Mouse (Mus musculus) frontal cortex, postnatal 10 days (tissue): ENCODE measurements at regions not wholly inside any gene's neighbourhood (a gene's known extent, or its start where the extent isn't known, plus 50 kb on each side); places are given as distances from the start of the nearest gene placed in this dataset.

ENCODE experiments used
- DNase-seq, 2 experiments: peaks; one replicate each; pipeline ENCODE4 v3.0.0; 2022; ENCODE audit warnings: low spot score in 2 of 2, mixed read lengths in 1 of 2

GRCm38 (mm10) chrX:11776236-11776899, 383.8 kb downstream of the Bcor start:
- no peak for DNase-seq

DNA sequence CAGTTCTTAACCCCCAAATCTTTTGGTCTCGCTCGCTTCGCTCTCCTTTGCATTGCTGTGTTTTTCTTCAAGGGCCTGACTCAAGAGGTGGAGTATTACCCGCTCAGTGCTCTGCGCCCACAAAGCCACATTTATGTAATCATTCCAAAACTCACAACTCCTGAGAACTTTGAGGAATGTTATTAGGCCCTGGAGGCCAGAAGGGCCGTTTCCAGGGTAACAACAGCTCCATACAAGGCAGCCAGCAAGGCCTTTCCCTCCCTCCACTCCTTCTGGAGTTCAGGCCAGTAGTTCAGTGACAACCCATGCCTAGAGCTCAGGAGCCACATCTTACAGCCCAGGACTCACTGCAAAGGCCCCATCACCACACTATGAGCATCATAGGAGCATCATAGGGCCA, 365.1 kb downstream of the Bcor start:
- no peak for DNase-seq

GRCm38 (mm10) chrX:11797870-11798269, 362.3 kb downstream of the Bcor start:
- DNase-seq: no peak

DNA sequence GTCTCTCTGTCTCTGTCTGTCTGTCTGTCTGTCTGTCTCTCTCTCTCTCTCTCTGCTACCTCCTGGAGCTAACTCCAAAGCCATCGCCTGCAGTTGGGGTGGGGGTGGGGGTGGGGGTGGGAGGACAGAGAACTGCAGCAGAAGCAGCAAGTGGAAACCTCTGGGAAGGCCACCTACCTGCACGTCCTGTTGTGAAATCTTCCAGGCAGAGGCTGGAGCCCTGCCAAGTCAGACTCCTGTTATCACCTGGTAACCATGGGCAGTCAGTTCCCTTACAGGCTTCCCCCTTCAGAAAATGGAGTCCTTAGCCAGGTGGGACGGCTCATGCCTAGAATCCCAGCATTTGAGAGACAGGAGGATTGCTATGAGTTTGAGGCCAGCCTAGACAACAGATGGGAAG, 361.8 kb downstream of the Bcor start:
- DNase-seq: no peak

- peak in 1 of 2 experiments; percentile 46 for DNase-seq
Measured at GRCm38 (mm10) chrX:11800400-11800941, 359.7 kb downstream of the Bcor start.

DNA sequence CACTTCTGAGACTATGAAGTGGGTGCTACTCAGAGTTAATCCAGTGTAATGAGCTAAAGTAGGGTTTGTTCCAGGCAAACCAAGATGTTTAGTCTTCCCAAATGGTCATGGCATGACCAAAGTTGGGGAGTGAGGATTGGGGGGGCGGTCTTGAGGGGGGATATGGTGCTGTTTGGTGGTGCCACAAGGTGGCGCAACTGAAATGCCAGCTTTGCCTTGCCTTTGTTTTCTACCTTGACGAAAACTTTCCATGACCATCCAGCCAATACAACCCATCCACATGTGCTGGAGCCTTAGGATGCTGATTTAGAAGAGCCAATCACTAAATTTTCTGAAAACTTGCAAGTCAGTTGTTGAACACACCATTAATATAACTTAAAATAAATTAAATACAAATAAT, 358.9 kb downstream of the Bcor start:
- DNase-seq: no peak

DNA sequence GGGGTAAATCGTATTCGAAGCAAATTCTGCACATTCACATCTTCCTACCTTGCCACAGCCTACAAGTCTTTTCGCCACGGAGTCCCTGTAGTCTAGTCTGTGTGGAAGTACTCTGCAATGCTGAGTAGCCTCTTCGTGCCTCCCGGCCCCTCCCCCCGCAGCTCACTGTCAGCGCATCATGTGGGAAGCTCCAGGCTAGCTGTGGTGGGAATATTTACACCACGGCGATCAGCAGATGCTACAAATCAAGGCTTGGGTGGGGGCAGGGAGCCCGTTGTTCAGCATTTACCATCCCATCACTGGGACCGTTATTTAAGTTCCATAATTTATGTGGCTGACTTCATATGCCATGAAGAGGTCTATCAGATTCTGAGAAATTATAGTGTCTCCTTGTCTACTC, 358.5 kb downstream of the Bcor start:
- no peak for DNase-seq

- no peak for DNase-seq
Measured at GRCm38 (mm10) chrX:11802074-11802899, 357.9 kb downstream of the Bcor start.

DNA sequence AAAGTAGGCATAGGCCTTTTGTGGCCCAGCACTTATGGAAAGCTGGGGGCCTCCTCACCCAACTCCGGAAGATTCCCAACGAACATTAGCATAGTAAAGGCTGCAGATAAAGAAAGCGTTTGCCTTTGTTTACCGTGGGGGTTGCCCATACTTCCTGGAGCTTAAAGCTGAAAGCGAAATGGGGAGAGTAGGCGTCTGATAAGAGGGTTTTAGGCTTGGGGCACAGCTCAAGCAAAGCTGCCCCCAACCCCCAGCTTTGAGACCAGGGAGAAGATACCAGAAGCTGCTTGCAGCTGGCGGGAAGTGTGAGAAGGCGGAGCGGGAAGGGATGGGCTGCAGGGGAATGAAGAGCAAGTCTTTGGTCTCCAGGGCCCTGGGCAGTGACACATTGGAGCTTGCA, 356.9 kb downstream of the Bcor start:
- DNase-seq: no peak

DNA sequence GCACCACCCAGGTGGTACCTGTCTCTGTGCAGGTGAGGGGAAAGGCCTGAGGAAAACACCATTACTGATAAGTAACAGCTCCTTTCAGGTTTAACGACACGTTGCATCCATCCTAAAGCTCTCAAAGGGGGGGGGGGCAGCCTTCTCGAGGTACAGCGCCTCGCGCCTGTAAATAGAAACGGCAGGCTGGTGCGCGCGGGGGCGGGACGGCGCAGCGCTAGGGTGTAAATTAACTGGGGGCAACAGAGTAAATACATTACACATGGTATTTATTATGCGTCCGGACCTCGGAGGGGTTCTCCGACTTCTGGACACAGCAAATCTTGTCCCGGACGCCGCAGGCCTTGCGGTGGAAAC, 353.3 kb downstream of the Bcor start:
- no peak for DNase-seq

DNA sequence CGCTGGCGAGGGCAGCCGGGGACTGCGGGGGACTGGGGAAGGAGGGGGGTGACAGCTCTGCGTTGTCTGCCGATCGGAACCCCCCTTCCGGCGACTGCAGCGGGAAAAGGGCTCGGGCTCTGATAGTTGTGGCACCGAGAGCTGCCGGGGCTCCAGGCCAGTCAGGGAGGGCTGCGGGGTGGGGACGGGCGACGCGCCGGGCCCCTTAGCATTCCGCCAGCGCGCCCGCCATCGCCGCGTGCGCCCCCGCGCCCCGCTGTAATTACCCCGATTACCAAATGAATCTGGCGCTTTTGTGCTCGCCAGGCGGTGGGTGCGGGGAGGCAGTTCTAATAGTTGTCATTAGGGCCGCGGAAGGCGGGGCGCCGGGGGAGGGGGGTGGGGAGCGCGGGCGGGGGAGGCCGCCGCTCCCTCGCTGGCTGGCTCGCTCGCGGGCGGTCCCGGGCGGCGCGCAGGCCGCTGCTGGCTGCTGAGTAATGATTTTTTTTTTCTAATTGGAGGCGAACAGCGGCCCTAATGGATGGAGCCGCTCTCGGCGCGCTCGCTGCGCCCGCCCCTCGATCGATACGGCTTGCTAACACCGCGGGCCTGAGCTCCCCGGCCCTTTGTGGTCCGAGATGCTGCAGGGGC, 352.8 kb downstream of the Bcor start:
- DNase-seq: peak in 1 of 2 experiments; percentile 48

DNA sequence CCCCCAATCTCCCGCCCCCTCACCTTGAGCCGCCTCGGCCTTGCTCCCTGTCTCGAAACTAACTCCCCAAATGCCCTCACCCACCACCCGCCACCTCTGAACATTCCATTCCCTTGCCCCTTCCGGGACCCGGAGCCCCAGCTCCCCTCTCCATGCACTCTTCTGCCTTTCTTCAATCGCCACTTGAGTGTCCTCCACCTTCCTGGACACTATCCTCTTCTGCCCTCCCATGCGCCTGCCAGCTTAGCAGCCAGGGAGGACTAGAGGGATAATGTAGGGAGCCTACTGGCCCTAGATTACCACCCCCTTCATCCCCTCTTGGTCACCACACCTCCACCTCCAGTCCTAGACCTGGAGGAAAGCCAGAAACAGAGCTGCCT, 352.3 kb downstream of the Bcor start:
- no peak for DNase-seq

- no peak for DNase-seq
Measured at GRCm38 (mm10) chrX:11808911-11809310, 351.2 kb downstream of the Bcor start.

DNA sequence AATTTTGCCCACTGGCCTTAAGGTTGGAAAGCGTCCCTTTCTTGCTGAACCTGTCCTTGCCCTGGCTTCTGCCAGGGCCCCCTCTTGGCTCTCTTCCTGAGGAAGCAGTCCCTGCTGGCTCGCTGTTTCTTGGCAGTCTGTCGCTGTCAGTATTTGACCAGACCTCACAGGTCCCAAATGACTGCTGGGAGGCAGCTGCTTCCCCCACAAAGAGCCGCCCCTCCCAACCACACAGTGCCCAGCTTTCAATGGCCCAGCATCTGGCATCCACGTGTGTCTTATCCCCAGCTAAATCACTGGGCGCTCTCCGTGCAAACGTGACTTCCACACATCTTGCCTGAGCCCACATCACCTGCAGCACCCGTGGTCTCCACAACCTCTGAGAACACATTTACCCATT, 345.3 kb downstream of the Bcor start:
- DNase-seq: no peak

GRCm38 (mm10) chrX:11815864-11816263, 344.3 kb downstream of the Bcor start:
- DNase-seq: no peak

GRCm38 (mm10) chrX:11818634-11819033, 341.5 kb downstream of the Bcor start:
- no peak for DNase-seq

GRCm38 (mm10) chrX:11821165-11821564, 339.0 kb downstream of the Bcor start:
- DNase-seq: no peak

DNA sequence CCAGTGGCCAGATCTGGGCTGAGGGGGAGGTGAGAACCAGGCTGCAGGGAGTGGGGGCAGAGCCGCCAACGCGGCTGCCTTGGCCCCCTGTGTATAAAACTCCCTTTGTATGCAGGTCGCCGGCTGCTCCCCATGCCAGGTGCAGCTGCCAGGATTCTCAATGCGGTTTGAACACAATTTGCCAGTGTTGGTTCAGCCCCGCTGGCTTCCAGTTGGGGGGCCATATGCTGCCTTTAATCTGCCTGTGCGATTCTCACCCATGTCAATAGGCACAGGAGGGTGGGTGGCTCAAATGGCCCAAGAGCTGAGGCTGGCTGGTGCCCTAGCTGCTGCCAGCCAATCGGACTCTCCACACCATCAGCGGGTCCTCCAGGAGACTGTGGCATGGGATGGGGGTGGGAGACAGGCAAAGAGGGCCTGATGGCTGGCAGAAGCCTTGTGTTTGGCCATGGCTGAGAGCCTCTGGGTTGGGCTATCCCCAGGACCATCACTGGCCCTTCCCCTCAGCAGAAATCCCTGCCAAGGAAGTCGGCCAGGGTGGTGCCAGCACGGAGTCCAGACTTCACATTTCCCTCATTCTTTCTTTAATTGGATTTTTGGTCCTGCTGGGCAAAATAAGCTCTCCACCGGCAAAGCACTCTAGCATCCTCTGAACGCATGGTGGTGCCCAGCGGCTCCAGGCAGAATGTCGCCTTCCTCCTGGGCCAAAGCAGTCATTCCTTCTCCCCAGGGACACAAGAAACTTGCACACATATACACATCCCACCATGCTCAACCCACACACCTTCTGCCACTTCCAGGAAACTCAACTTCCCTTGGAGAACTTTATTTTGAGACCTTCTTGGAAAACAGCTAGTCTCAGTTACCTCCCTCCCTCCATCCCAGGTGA, 338.0 kb downstream of the Bcor start:
- peak in 1 of 2 experiments; percentile 30 for DNase-seq

- no peak for DNase-seq
Measured at GRCm38 (mm10) chrX:11825948-11826347, 334.2 kb downstream of the Bcor start.

- peak in 1 of 2 experiments; percentile 17 for DNase-seq
Measured at GRCm38 (mm10) chrX:11826737-11827408, 333.3 kb downstream of the Bcor start.

DNA sequence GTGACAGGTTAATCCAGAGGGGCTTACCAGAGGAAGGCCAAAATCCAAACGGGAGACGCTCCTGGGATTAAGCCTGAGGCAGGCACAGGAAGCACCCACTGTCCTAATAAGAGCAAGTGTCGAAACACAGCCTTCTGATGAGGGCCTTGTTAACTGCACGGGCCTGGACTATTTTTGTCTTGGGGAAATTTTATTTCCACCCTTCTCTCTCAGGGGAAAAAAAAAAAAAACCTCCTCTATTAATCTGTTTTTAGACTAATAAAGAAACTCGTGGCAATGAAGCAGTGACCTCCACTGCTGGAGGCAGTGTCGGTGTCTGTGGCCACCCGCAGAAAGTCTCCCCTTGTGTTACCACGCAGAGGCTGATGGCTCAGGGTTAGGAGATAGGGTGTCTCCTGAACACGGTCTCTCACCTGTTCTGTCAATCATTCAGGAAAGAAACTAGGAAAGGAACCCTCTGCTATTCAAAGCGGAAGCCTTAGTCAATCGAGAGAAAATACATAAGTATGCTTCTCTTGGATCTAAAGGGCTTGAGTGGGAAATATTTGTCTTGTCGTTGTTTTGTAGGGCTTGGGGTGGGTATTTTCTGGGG, 330.6 kb downstream of the Bcor start:
- no peak for DNase-seq
